Mouse (Mus musculus): ENCODE measurements at regions not wholly inside any gene's neighbourhood (a gene's known extent, or its start where the extent isn't known, plus 50 kb on each side); places are given as distances from the start of the nearest gene placed in this dataset.

DNA sequence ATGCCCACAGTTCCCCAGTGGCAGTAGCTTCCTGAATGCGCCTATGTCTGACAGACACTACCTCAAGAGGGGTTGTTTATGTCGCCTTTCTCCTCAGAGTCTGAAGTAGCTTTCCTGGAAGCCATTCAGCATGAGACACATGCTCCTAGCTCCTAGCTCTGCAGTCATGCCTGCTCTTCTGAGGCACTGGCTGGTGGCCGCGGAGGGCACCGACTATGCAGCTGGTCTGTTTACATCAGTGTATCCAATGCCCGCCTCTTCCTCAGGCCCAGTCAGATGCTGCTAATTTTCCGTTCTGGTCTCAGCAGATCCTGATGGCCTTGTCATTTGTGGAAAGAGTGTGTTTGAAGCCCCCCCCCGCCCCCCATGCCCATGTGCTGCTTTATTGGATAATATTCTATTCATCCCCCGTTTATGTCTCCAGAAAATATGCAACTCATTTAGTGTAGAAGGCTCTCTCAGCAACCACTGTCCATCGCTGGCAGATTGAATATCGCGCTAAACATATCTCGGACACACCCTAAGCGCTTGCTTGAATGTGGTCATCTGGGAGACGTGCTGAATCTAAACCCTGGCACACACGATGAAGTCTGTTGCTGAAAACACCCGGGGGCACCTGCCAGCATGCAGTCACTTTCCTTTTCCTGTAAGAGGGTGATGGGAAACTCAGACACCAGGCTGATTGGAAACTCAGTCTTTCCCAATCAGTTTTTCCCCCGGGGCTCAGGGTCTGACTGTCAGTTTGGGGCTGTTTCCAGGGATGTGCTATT, 73.9 kb downstream of the Ackr3 start:
- TF ChIP-seq CTCF (IDR thresholded peaks at IDR 0.05) (no peak), EP300 (IDR thresholded peaks at IDR 0.05) (no peak)
